Mouse (Mus musculus) erythroblast, embryonic 14.5 days (primary cell): ENCODE measurements around the gene Synpo2.

Source experiments
- GATA1 ChIP-seq: IDR thresholded peaks from 2 replicates; pipeline ENCODE4 v1.6.1; 2012; ENCODE audit warnings: low read length, inconsistent platforms, mixed read lengths
- TAL1 ChIP-seq: IDR thresholded peaks from 3 replicates; pipeline ENCODE4 v1.6.1; 2012; ENCODE audit warnings: low read length, inconsistent platforms, mixed read lengths

DNA sequence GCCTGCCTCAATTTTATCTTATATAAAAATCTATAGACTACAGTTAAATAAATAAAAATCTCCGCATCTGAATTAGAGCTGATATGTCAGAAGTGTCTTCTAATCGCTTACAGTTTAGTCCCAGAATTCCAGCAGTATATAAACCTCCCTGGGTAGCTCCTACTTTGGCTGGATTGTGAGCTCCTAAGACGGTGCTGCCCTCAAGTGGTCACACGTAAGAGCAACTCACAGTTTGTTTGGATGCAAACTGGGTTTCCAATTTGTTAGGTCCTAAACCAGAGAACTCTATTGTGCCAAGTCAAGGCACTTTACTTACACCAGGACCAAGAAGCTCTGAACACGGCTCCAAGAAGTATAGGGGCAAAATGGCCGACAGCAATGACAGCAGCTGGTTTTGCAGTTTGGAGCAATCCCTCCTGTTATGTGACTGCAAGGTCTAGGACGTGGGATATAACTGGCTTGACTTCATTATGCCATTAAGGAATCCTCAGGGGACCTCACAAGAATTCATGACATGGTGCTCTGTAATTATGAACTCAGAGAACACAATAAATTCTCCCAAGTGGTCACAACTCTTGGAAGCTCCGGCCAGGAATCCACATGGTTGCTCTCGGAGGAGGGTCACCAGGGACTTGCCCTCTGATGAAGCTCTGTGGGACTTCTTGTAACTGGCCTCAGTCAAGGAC, 76.7 kb downstream of the Synpo2 start:
- TF ChIP-seq GATA1 (no peak), TAL1 (no peak)
